Comparison of ENCODE assay signal across 12 mouse cellular contexts in genomic region chr8:117547945-117548344, GRCm38 (mm10). TPM values are rescaled to one million over a fixed set of nuclear protein-coding genes. Genes with fewer than 3 reads are reported as not detected.
DNase-seq lines count a peak whose midpoint lies in the region; ATAC-seq and TF ChIP-seq lines count a peak whose summit lies in the region.
"Had no signal": no experiment of that assay in that cellular context is flagged by ENCODE, and none has a peak within 500 bp of the region (broad histone marks: within the 10 kb centered on the region; RNA-seq: fewer than 3 reads in every experiment).

No protein-coding gene starts in this region.

- peak; percentile 32; the same call in 1 of the 2 replicates for TF ChIP-seq CTCF in kidney, adult 2 months (conservative IDR thresholded peaks at IDR 0.05; ENCODE audit: insufficient read depth, insufficient read length, low read depth, low read length)
- peak; percentile 43 for TF ChIP-seq CTCF in stomach, postnatal 0 days (IDR thresholded peaks at IDR 0.05; ENCODE audit: low read depth)

- no peaks in the 10 kb centered on the region for H3K9me3 ChIP-seq in stomach, postnatal 0 days (ENCODE audit: control insufficient read depth, low read length)
- H3K9me3 ChIP-seq in kidney, embryonic 14.5 days (ENCODE audit: control insufficient read depth, low read length), result no peaks in the 10 kb centered on the region
- H3K9me3 ChIP-seq: kidney, embryonic 15.5 days had no signal

- WGBS in kidney, adult 2 months, result 84% methylated on average over 5 of the region's 5 CpGs
- 78% methylated on average over 5 of the region's 5 CpGs for WGBS in stomach, postnatal 0 days
- WGBS in kidney, embryonic 14.5 days, result 84% methylated on average over 5 of the region's 5 CpGs

- no peaks in the 10 kb centered on the region for H3K36me3 ChIP-seq in kidney, adult 2 months (ENCODE audit: control insufficient read depth, insufficient read depth, low read length)
- no peaks in the 10 kb centered on the region for H3K36me3 ChIP-seq in stomach, postnatal 0 days (ENCODE audit: control insufficient read depth, insufficient read depth, low read length)
- no peaks in the 10 kb centered on the region for H3K36me3 ChIP-seq in kidney, embryonic 14.5 days (ENCODE audit: control insufficient read depth, insufficient read depth, low read length)
- H3K36me3 ChIP-seq: kidney, embryonic 15.5 days had no signal

- H3K4me2 ChIP-seq in stomach, postnatal 0 days (replicated peaks; ENCODE audit: low read depth), result no peak overlapping the region
- no peak overlapping the region for H3K4me2 ChIP-seq in kidney, embryonic 14.5 days (replicated peaks; ENCODE audit: low read depth, low read length)
- H3K4me2 ChIP-seq: kidney, embryonic 15.5 days; lung, embryonic 14.5 days had no signal

- no peak for ATAC-seq in stomach, postnatal 0 days (ENCODE audit: low FRiP score, low TSS enrichment)
- no peak for ATAC-seq in inflammation-experienced regulatory T-cells, adult 6 months
- ATAC-seq in kidney, embryonic 14.5 days (ENCODE audit: low FRiP score, low TSS enrichment), result no peak

- no peak for TF ChIP-seq EP300 in stomach, postnatal 0 days (optimal IDR thresholded peaks at IDR 0.05)

- H3K4me3 ChIP-seq in kidney, adult 2 months (ENCODE audit: insufficient read depth, low read depth, low read length), result no peak overlapping the region
- H3K4me3 ChIP-seq in stomach, postnatal 0 days (ENCODE audit: low read depth, low read length), result no peak overlapping the region
- H3K4me3 ChIP-seq in kidney, embryonic 14.5 days (ENCODE audit: low read length), result no peak overlapping the region
- H3K4me3 ChIP-seq: kidney, embryonic 15.5 days; myocyte had no signal

- H3K9ac ChIP-seq in stomach, postnatal 0 days (ENCODE audit: low read length), result no peak overlapping the region
- no peak overlapping the region for H3K9ac ChIP-seq in kidney, embryonic 14.5 days (ENCODE audit: low read depth, low read length)
- H3K9ac ChIP-seq: kidney, embryonic 15.5 days; lung, embryonic 14.5 days had no signal

- no peaks in the 10 kb centered on the region for H3K4me1 ChIP-seq in kidney, adult 2 months (ENCODE audit: control insufficient read depth, insufficient read depth, low read length)
- no peaks in the 10 kb centered on the region for H3K4me1 ChIP-seq in stomach, postnatal 0 days (replicated peaks; ENCODE audit: control insufficient read depth, insufficient read depth)
- no peaks in the 10 kb centered on the region for H3K4me1 ChIP-seq in kidney, embryonic 14.5 days (ENCODE audit: control insufficient read depth, insufficient read depth, low read length)
- H3K4me1 ChIP-seq: kidney, embryonic 15.5 days had no signal

- H3K27ac ChIP-seq in kidney, adult 2 months (ENCODE audit: insufficient read depth, low read depth, low read length), result no peak overlapping the region
- no peak overlapping the region for H3K27ac ChIP-seq in stomach, postnatal 0 days (replicated peaks)
- H3K27ac ChIP-seq in kidney, embryonic 14.5 days (ENCODE audit: low read depth, low read length), result no peak overlapping the region
- H3K27ac ChIP-seq: kidney, embryonic 15.5 days had no signal

- DNase-seq in kidney, adult 2 months, result no peak
- DNase-seq in kidney, adult 9 months, result no peak
- peak; percentile 59 for DNase-seq in CD4-positive helper T cell, adult 2 months (ENCODE audit: low read depth, low spot score)
- peak; percentile 41 for DNase-seq in induced T-regulatory cell, adult 2 months (ENCODE audit: low read depth)
- no peak for DNase-seq in stomach, postnatal 0 days (ENCODE audit: low spot score)
- DNase-seq in ovary, postnatal 10 days (ENCODE audit: low spot score), result no peak
- DNase-seq: gastrocnemius, postnatal 10 days; lung, embryonic 14.5 days had no signal

- no peak for TF ChIP-seq POLR2A in kidney, adult 2 months (IDR thresholded peaks at IDR 0.05; ENCODE audit: low read depth, low read length)

- H3K27me3 ChIP-seq in kidney, adult 2 months (replicated peaks; ENCODE audit: control insufficient read depth, insufficient read depth, low read length), result no peaks in the 10 kb centered on the region
- H3K27me3 ChIP-seq in stomach, postnatal 0 days (ENCODE audit: control insufficient read depth, insufficient read depth, low read length), result no peaks in the 10 kb centered on the region
- H3K27me3 ChIP-seq in kidney, embryonic 14.5 days (ENCODE audit: control insufficient read depth, insufficient read depth, low read length), result no peaks in the 10 kb centered on the region
- H3K27me3 ChIP-seq: kidney, embryonic 15.5 days had no signal

RNA-seq across cellular contexts. Expression of gene Plcg2, which starts 49.9 kb away (rescaled TPM):
- polyA plus RNA-seq in kidney, adult 2 months (2012; rRNA removed), result 10.7 and 12.5 TPM in 2 replicates
- polyA plus RNA-seq in stomach, postnatal 0 days (2015; fragmentation: Nextera tagmentation; extraction: Ambion mirVana), result 2.3 and 2.4 TPM in 2 replicates
- polyA plus RNA-seq in inflammation-experienced regulatory T-cells, adult 6 months (2017; shearing (Covaris generic)), result under 1 TPM; 0.11 to 0.40 (median 0.21) TPM
- 2.6 and 5.0 TPM in 2 replicates for polyA plus RNA-seq in kidney, embryonic 14.5 days (2014; fragmentation: Nextera tagmentation; extraction: Ambion mirVana)

Comparison
In these comparisons a context has a peak if more than half of its experiments do, and no peak if none do; other contexts are left out.
1. DNase-seq: peak in CD4-positive helper T cell, adult 2 months (single experiment) and induced T-regulatory cell, adult 2 months (single experiment); none in kidney, adult 2 months (single experiment), kidney, adult 9 months (single experiment), stomach, postnatal 0 days (single experiment) and ovary, postnatal 10 days (single experiment).